Mouse (Mus musculus): ENCODE measurements around the gene Wdfy2. TPM values are rescaled to one million over a fixed set of nuclear protein-coding genes. Genes with fewer than 3 reads are reported as not detected.

Wdfy2 gene
- polyA plus RNA-seq, 1 experiment from 2014 or later: 7.6 TPM

DNA sequence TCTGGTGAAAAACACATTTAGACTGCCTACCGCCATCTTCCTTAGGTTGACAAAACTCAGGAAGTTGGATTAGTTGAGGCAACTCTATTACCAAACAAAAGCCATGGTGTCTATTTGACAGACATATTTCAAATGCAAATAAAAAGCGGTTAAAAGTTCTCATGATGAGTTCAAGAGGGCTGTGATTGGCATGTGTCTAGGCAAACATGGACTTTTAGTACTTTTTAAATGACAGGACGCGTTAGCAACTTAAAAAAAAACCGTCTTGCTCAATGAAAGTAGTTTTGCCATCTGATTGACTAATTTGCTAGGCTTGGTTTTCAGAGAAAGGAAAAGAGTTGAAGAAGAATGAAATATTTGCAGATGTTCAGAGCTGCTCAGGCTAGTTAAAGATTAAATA is 83.9 kb downstream of the Wdfy2 start:
- no peaks in the 10 kb centered on the region for H3K9me3 ChIP-seq
- no peak for ATAC-seq (replicated peaks)
- H3K4me1 ChIP-seq: no peaks in the 10 kb centered on the region
- no peaks in the 10 kb centered on the region for H3K36me3 ChIP-seq (replicated peaks)
- no peak overlapping the region for H3K4me3 ChIP-seq
- H3K4me2 ChIP-seq: no peak overlapping the region
- 88% methylated on average over 5 of the region's 5 CpGs for WGBS
- no peak overlapping the region for H3K9ac ChIP-seq
- H3K27me3 ChIP-seq (replicated peaks): no peaks in the 10 kb centered on the region
- no peak overlapping the region for H3K27ac ChIP-seq

- H3K4me1 ChIP-seq: no peaks in the 10 kb centered on the region
- H3K4me3 ChIP-seq: no peak overlapping the region
- H3K27ac ChIP-seq: no peak overlapping the region
- no peaks in the 10 kb centered on the region for H3K27me3 ChIP-seq (replicated peaks)
- H3K36me3 ChIP-seq (replicated peaks): no peaks in the 10 kb centered on the region
- no peak overlapping the region for H3K9ac ChIP-seq
- H3K9me3 ChIP-seq: no peaks in the 10 kb centered on the region
- no peak overlapping the region for H3K4me2 ChIP-seq
- ATAC-seq (replicated peaks): no peak
Observed at GRCm38 (mm10) chr14:62922637-62923036, 85.2 kb downstream of the Wdfy2 start.

- no peak for ATAC-seq (replicated peaks)
- Histone ChIP-seq H3K4me1 (no peaks in the 10 kb centered on the region), H3K9me3 (no peaks in the 10 kb centered on the region), H3K4me3 (no peak overlapping the region), H3K4me2 (no peak overlapping the region), H3K27me3 (replicated peaks) (no peaks in the 10 kb centered on the region), H3K9ac (no peak overlapping the region), H3K27ac (no peak overlapping the region), H3K36me3 (replicated peaks) (no peaks in the 10 kb centered on the region)
- WGBS: 86% methylated on average over 4 of the region's 4 CpGs
Observed at GRCm38 (mm10) chr14:62924800-62925199, 87.3 kb downstream of the Wdfy2 start.

GRCm38 (mm10) chr14:62928101-62928541 is 90.6 kb downstream of the Wdfy2 start:
- H3K4me2 ChIP-seq: no peak overlapping the region
- 80% methylated on average over 5 of the region's 5 CpGs for WGBS

DNA sequence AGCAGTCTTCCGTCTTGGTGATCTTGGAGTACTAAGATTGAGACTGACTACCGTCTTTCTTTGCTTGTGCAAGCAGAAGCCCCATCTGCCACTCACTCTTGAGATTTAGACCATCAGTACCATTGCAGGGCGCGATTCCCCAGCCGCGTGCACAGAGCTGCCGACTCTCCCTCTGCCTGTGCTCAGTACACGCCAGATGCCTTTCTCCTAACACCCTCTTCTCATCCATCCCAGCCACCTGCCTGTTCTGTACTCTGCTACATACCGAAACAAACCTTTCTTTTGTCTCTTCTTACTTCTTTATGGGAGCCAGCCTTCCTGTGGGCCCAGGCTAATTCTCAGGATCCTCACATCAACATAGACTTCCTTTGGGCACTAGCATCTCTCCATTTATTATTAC is 97.9 kb downstream of the Wdfy2 start:
- no peak overlapping the region for H3K9ac ChIP-seq
- H3K4me3 ChIP-seq: no peak overlapping the region
- no peaks in the 10 kb centered on the region for H3K9me3 ChIP-seq
- no peaks in the 10 kb centered on the region for H3K27me3 ChIP-seq (replicated peaks)
- 84% methylated on average over 9 of the region's 9 CpGs for WGBS
- no peaks in the 10 kb centered on the region for H3K36me3 ChIP-seq (replicated peaks)
- no peak overlapping the region for H3K4me2 ChIP-seq
- no peaks in the 10 kb centered on the region for H3K4me1 ChIP-seq
- ATAC-seq (replicated peaks): no peak
- H3K27ac ChIP-seq: no peak overlapping the region

More at GRCm38 (mm10) chr14:62928101-62928541, 90.6 kb downstream of the Wdfy2 start:
- H3K4me1 ChIP-seq: no peaks in the 10 kb centered on the region
- H3K27ac ChIP-seq: no peak overlapping the region
- ATAC-seq (replicated peaks): no peak
- H3K36me3 ChIP-seq (replicated peaks): peaks cover 3% of the 10 kb centered on the region; the same call in 1 of the 2 replicates
- H3K9me3 ChIP-seq: no peaks in the 10 kb centered on the region
- H3K4me3 ChIP-seq: no peak overlapping the region
- H3K27me3 ChIP-seq (replicated peaks): no peaks in the 10 kb centered on the region
- no peak overlapping the region for H3K9ac ChIP-seq

DNA sequence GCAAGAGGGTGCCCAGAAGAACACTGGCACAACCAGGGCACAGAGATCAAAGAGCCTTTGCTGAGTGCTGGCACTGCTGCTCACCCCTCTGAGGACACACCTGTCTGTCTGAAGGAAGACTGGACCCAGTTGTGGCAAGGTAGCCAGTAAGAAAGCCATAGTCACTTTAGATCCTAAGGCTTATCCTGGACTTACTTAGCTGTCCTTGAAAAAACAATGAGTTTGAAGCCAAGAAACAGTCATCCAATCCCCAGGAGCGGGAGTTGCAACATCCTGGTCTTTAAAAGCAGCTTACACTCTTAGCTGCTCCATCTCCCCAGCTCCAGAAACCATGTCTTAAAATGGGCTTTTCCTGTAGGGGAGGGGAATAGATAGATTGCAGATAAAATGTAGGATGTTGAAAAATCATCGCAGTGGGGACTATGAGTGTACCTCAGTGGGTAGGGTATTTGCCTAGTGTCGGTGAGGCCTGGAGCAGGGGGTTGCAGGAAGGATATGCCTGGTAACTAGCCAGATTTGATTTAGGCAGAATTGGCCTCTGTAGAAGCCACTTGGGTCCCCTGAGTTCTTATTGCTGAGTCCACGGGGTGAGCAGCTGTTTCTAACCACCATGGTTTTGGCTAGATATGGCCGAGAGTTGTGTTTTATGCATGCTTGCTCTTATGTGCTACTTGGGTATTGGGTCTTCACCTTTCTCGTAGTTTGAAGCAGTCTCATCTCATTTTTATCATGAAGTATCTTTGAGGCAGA is 99.3 kb downstream of the Wdfy2 start:
- Histone ChIP-seq H3K4me3 (no peak overlapping the region), H3K27ac (no peak overlapping the region), H3K9ac (no peak overlapping the region), H3K36me3 (replicated peaks) (no peaks in the 10 kb centered on the region), H3K9me3 (no peaks in the 10 kb centered on the region), H3K4me2 (no peak overlapping the region), H3K4me1 (no peaks in the 10 kb centered on the region), H3K27me3 (replicated peaks) (no peaks in the 10 kb centered on the region)
- no peak for ATAC-seq (replicated peaks)
- WGBS: 91% methylated on average over 6 of the region's 6 CpGs

DNA sequence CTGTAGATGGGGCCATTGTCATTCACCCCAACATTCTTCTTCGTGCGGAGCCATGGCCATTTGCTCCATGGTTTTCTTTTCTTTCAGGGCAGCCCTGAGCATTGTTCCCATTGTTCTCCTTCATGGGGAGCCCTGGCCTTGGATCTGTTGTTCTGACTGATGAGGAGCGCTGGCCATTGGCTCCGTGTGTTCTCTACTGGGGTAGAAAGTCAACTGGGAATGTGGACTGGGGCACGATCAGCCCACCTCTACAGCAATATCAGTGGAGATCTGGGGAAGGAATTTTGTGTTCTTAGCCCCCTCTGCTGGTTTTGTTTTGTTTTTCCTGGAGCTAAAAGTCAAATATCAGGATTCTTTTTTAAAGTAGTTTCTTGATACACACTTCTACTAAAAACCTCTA is 100.2 kb downstream of the Wdfy2 start:
- Histone ChIP-seq H3K27ac (no peak overlapping the region), H3K27me3 (replicated peaks) (no peaks in the 10 kb centered on the region), H3K4me1 (no peaks in the 10 kb centered on the region), H3K36me3 (replicated peaks) (no peaks in the 10 kb centered on the region), H3K9ac (no peak overlapping the region), H3K4me3 (no peak overlapping the region), H3K4me2 (no peak overlapping the region), H3K9me3 (no peaks in the 10 kb centered on the region)
- WGBS: 56% methylated on average over 5 of the region's 5 CpGs
- no peak for ATAC-seq (replicated peaks)

- no peak overlapping the region for H3K4me3 ChIP-seq
Observed at GRCm38 (mm10) chr14:62939435-62939834, 102.0 kb downstream of the Wdfy2 start.

GRCm38 (mm10) chr14:62940383-62941074 is 103.1 kb downstream of the Wdfy2 start:
- no peak overlapping the region for H3K9ac ChIP-seq
- ATAC-seq (replicated peaks): no peak
- 88% methylated on average over 14 of the region's 14 CpGs for whole genome bisulfite sequencing
- H3K4me3 ChIP-seq: no peak overlapping the region
- no peaks in the 10 kb centered on the region for H3K9me3 ChIP-seq
- H3K36me3 ChIP-seq (replicated peaks): 0 out of 2 replicates have a peak, but pooled peaks cover 5% of the 10 kb centered on the region
- no peak overlapping the region for H3K4me2 ChIP-seq
- H3K27ac ChIP-seq: no peak overlapping the region
- no peaks in the 10 kb centered on the region for H3K27me3 ChIP-seq (replicated peaks)
- no peaks in the 10 kb centered on the region for H3K4me1 ChIP-seq

More at GRCm38 (mm10) chr14:62939435-62939834, 102.0 kb downstream of the Wdfy2 start:
- H3K4me2 ChIP-seq: no peak overlapping the region
- no peaks in the 10 kb centered on the region for H3K9me3 ChIP-seq
- H3K9ac ChIP-seq: no peak overlapping the region
- 0 out of 2 replicates have a peak, but pooled peaks cover 3% of the 10 kb centered on the region for H3K36me3 ChIP-seq (replicated peaks)
- WGBS: 95% methylated on average over 3 of the region's 3 CpGs
- no peaks in the 10 kb centered on the region for H3K27me3 ChIP-seq (replicated peaks)
- ATAC-seq (replicated peaks): no peak
- no peaks in the 10 kb centered on the region for H3K4me1 ChIP-seq
- H3K27ac ChIP-seq: no peak overlapping the region

- Histone ChIP-seq H3K4me1 (no peaks in the 10 kb centered on the region), H3K9ac (no peak overlapping the region), H3K36me3 (replicated peaks) (0 out of 2 replicates have a peak, but pooled peaks cover 9% of the 10 kb centered on the region), H3K27me3 (replicated peaks) (no peaks in the 10 kb centered on the region), H3K4me3 (no peak overlapping the region), H3K4me2 (no peak overlapping the region), H3K27ac (no peak overlapping the region), H3K9me3 (no peaks in the 10 kb centered on the region)
- ATAC-seq (replicated peaks): no peak
- WGBS: 90% methylated on average over 3 of the region's 3 CpGs
Observed at GRCm38 (mm10) chr14:62946794-62947193, 109.3 kb downstream of the Wdfy2 start.

DNA sequence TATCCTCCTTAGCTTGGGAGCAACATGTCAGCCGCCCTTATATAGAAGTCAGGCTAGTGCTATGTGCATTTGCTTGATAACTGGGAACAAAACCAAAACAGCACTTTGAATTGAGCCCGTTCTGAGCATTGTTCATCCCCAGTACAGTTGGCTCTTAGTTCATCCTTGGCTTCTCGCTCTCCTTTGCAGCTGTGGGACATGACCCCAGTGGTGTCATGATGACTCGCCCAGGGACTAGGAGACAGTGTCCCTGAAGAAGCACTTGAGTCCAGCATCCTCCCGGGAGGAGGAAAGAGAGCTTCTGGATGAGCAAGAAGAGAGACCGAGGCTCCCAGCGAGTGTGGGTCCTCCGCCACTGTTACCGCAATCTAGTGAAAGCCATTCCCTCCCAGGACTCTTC is 118.6 kb downstream of the Wdfy2 start:
- no peaks in the 10 kb centered on the region for H3K4me1 ChIP-seq
- ATAC-seq (replicated peaks): no peak
- H3K4me2 ChIP-seq: no peak overlapping the region
- no peaks in the 10 kb centered on the region for H3K9me3 ChIP-seq
- H3K36me3 ChIP-seq (replicated peaks): peaks cover 18% of the 10 kb centered on the region
- H3K27ac ChIP-seq: no peak overlapping the region
- H3K27me3 ChIP-seq (replicated peaks): no peaks in the 10 kb centered on the region
- H3K9ac ChIP-seq: no peak overlapping the region
- H3K4me3 ChIP-seq: no peak overlapping the region
- 84% methylated on average over 9 of the region's 9 CpGs for WGBS

DNA sequence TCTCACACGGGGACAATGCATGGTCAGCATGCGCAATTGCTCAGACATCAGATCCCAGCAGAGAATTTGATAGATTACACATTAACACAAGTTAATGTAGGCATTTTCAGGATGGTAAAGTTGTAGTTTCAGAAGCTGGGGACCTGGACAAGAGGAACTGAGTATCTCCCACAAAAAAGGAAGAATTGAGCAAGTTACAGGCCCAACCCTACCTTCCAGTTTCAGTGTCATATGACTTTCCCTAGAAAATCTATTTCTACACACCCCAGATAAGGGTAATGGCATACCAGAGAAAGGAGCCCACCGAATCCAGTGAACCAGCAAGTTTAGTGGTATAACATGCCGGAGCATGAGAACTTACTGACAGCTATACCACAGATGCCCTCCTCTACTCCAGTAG is 126.2 kb downstream of the Wdfy2 start:
- H3K4me3 ChIP-seq: no peak overlapping the region
- 89% methylated on average over 4 of the region's 4 CpGs for WGBS
- no peaks in the 10 kb centered on the region for H3K9me3 ChIP-seq
- 0 out of 2 replicates have a peak, but pooled peaks cover 5% of the 10 kb centered on the region for H3K4me1 ChIP-seq
- H3K4me2 ChIP-seq: no peak overlapping the region
- ATAC-seq (replicated peaks): no peak
- H3K27ac ChIP-seq: no peak overlapping the region
- no peaks in the 10 kb centered on the region for H3K36me3 ChIP-seq (replicated peaks)
- no peaks in the 10 kb centered on the region for H3K27me3 ChIP-seq (replicated peaks)
- H3K9ac ChIP-seq: no peak overlapping the region

Data from midbrain, embryonic 15.5 days (tissue).